Mouse (Mus musculus) liver, embryonic 14.5 days (tissue): ENCODE measurements around the gene Erich6. TPM values are rescaled to one million over a fixed set of nuclear protein-coding genes. Genes with fewer than 3 reads are reported as not detected.

Experiments
- ATAC-seq: fragments of 200-750 bp; cut with Nextera tagmentation; 2 replicates; pipeline ENCODE4 v1.8.0; 2017; ENCODE audit warnings: moderate number of reproducible peaks, mild to moderate bottlenecking, moderate library complexity; ENCODE audit not compliant: insufficient read depth
- DNase-seq, 3 experiments: peaks; one replicate each; pipeline ENCODE4 v3.0.0-alpha.2; 2012 to 2013; ENCODE audit warnings: low read depth in 3 of 3, low spot score in 3 of 3
- H3K27ac ChIP-seq: fragments of 300-500 bp; sonication (generic); 2 replicates; pipeline ENCODE4 v1.5.1; 2014; ENCODE audit warnings: moderate library complexity, mild to moderate bottlenecking, control low read depth, inconsistent platforms
- H3K27me3 ChIP-seq: fragments of 300-500 bp; sonication (generic); 2 replicates; pipeline ENCODE4 v1.6.1; 2014; ENCODE audit warnings: mild to moderate bottlenecking, low read length, moderate library complexity; ENCODE audit not compliant: control insufficient read depth, insufficient read depth
- H3K36me3 ChIP-seq: fragments of 300-500 bp; sonication (generic); replicated peaks from 2 replicates; pipeline ENCODE4 v1.6.1; 2014; ENCODE audit warnings: low read depth; ENCODE audit not compliant: control insufficient read depth, insufficient read depth
- H3K4me1 ChIP-seq, 2 experiments: fragments of 200-500 bp in 1 of 2; fragments of 300-500 bp in 1 of 2; sonication (generic) in 1 of 2; replicated peaks; 2 replicates each; pipeline ENCODE4 v1.6.1; 2012 to 2014; ENCODE audit warnings: antibody characterized with exemption in 1 of 2, inconsistent platforms in 1 of 2, low read length in 1 of 2; ENCODE audit not compliant: control insufficient read depth in 2 of 2, insufficient read depth in 2 of 2
- H3K4me2 ChIP-seq: fragments of 300-500 bp; sonication (generic); 2 replicates; pipeline ENCODE4 v1.6.1; 2014; ENCODE audit warnings: low read depth, mild to moderate bottlenecking, control low read depth, moderate library complexity
- H3K4me3 ChIP-seq, 2 experiments: fragments of 200-500 bp in 1 of 2; fragments of 300-500 bp in 1 of 2; sonication (generic) in 1 of 2; 2 replicates each; pipeline ENCODE4 v1.5.1; 2012 to 2014; ENCODE audit warnings: low read depth in 2 of 2, low read length in 2 of 2, mild to moderate bottlenecking in 2 of 2, control low read depth in 1 of 2, inconsistent platforms in 1 of 2, moderate library complexity in 1 of 2; ENCODE audit not compliant: insufficient read depth in 1 of 2
- H3K9ac ChIP-seq: fragments of 300-500 bp; sonication (generic); replicated peaks from 2 replicates; pipeline ENCODE4 v1.6.1; 2014; ENCODE audit warnings: mild to moderate bottlenecking, control low read depth, moderate library complexity
- H3K9me3 ChIP-seq: fragments of 300-500 bp; sonication (generic); 2 replicates; pipeline ENCODE4 v1.6.1; 2016; ENCODE audit warnings: low read length, mixed read lengths; ENCODE audit not compliant: control insufficient read depth
- CTCF ChIP-seq: IDR thresholded peaks from 2 replicates; pipeline ENCODE4 v1.5.1; 2016; ENCODE audit warnings: antibody characterized with exemption, low read depth, control low read depth
- EP300 ChIP-seq: IDR thresholded peaks from 2 replicates; pipeline ENCODE4 v1.6.1; 2016; ENCODE audit warnings: antibody characterized with exemption, low read depth
- WGBS: fragments of 180-500 bp; shearing (Covaris S2); extraction: QIAGEN DNeasy Blood & Tissue Kit; methylation state at CpG from one replicate; pipeline ENCODE4 v1.1.7; 2014; ENCODE audit not compliant: insufficient replicate concordance; 5-methylcytosine and 5-hydroxymethylcytosine counted together
- polyA plus RNA-seq, 2 experiments: library from polyadenylated mRNA; depleted of rRNA in 1 of 2; stranded (reverse) in 1 of 2; unstranded in 1 of 2; fragments of >200 nt; fragmentation: Nextera tagmentation in 1 of 2; extraction: Ambion mirVana in 1 of 2; gene quantifications; 2 replicates each; pipeline versions ENCODE4 v1.2.1 to v1.2.3; 2012 to 2014

Gene Erich6
- polyA plus RNA-seq, 2 experiments, result 0.01 TPM; not detected in 1

DNA sequence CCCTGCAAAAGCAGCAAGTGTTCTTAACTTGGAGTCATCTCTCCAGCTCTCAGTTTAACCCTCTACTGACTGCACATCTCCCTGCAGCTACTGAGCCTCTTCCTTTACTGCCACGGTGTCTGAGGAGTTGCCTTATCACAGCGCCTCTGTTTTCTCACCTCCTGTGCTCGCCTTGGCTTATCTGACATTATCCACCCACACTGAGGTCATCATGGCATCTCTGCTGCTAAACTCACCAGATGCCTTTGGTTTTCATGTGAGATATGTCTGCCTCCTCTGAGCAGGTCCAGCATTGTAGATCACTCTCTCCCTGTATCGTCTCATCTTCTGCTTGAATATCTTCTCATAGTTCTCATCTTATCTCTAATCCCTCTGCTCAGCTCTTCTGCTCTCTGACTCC is 13.3 kb upstream of the Erich6 start:
- TF ChIP-seq CTCF (no peak), EP300 (no peak)
- Histone ChIP-seq H3K9ac (no peak overlapping the region), H3K27ac (no peak overlapping the region), H3K27me3 (no peaks in the 10 kb centered on the region), H3K9me3 (no peaks in the 10 kb centered on the region), H3K4me3 (no peak overlapping the region), H3K4me2 (no peak overlapping the region), H3K36me3 (no peaks in the 10 kb centered on the region), H3K4me1 (no peaks in the 10 kb centered on the region)
- ATAC-seq, result peak; percentile 26; the same call in 1 of the 2 replicates
- DNase-seq, result no peak
- WGBS, result 27% methylated on average over 4 of the region's 4 CpGs

DNA sequence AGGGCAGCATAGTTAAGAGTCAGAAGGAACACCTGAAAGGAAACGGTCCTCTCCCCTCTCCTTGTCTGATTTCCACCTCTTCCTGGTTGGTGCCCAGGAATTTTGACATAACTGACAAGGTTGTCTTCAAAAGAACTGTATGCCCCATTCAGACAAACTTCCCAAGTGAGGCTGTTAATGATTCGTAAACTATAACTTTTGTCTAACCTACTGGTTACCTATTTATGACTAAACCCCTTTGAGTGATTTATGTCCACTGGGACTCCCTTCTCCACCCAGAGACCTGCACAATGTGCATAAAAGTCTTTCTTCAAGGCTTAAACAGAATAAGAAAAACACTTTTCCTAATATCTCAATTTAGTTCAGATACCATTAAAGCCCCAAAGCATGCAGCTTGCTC is 10.2 kb upstream of the Erich6 start:
- 53% methylated on average over 2 of the region's 2 CpGs for WGBS
- Histone ChIP-seq H3K4me3 (no peak overlapping the region), H3K9me3 (no peaks in the 10 kb centered on the region), H3K9ac (no peak overlapping the region), H3K36me3 (no peaks in the 10 kb centered on the region), H3K4me2 (no peak overlapping the region), H3K27me3 (no peaks in the 10 kb centered on the region), H3K4me1 (no peaks in the 10 kb centered on the region), H3K27ac (no peak overlapping the region)
- no peak for TF ChIP-seq CTCF
- TF ChIP-seq EP300, result no peak
- ATAC-seq (no peak), DNase-seq (no peak)

DNA sequence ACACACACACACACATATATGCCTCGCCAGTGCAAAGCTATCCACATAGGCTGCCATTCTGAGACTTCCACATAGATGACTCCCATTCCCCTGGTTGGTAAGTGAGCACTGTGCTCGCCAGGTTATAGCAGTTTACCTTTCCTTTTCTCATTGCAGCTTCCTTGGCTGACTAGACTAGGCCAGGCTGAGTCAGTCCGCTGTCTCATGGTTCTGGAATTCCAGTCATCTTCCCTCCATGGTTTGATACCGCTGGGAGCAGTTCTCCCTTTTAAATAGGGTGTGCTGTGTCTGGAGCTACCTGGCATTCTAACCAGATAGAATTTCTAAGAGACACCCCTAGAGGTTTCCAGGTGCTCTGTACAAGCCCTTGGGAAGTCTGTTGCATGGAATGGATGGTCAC is 9.2 kb upstream of the Erich6 start:
- H3K27me3 ChIP-seq, result no peaks in the 10 kb centered on the region
- H3K27ac ChIP-seq, result no peak overlapping the region
- no peak for DNase-seq
- 53% methylated on average over 4 of the region's 4 CpGs for WGBS
- no peak overlapping the region for H3K4me3 ChIP-seq
- ATAC-seq, result no peak
- H3K36me3 ChIP-seq, result no peaks in the 10 kb centered on the region
- no peaks in the 10 kb centered on the region for H3K4me1 ChIP-seq
- H3K9ac ChIP-seq, result no peak overlapping the region
- TF ChIP-seq EP300 (no peak), CTCF (no peak)
- no peaks in the 10 kb centered on the region for H3K9me3 ChIP-seq
- H3K4me2 ChIP-seq, result no peak overlapping the region

DNA sequence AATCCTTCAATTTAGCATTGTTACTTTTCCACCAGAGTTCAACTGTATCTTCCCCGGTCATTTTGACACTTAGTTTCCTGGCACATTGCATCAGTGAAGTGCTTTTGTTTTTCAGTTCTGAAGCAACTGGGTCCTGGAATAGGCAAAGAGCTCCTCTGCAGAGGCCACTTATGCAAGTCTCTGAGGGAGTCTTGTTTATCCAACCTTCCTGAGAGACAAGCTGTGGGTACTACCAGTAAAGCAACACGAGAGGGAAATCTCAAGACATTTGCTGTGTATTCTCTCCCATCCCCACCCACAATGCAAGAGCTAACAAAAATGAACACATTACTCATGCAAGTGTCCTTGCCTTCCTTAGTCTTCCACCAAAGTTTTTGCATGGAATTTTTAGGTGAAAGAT is 5.3 kb downstream of the Erich6 start:
- Histone ChIP-seq H3K27ac (no peak overlapping the region), H3K4me3 (no peak overlapping the region), H3K9ac (no peak overlapping the region), H3K9me3 (no peaks in the 10 kb centered on the region), H3K36me3 (no peaks in the 10 kb centered on the region), H3K27me3 (no peaks in the 10 kb centered on the region), H3K4me2 (no peak overlapping the region), H3K4me1 (peaks cover 0 to 3% of the 10 kb centered on the region in 2 experiments; a peak in 1 of 4 replicates)
- DNase-seq, result no peak
- ATAC-seq, result no peak
- WGBS, result 71% methylated on average over 2 of the region's 2 CpGs
- TF ChIP-seq CTCF (no peak), EP300 (no peak)

DNA sequence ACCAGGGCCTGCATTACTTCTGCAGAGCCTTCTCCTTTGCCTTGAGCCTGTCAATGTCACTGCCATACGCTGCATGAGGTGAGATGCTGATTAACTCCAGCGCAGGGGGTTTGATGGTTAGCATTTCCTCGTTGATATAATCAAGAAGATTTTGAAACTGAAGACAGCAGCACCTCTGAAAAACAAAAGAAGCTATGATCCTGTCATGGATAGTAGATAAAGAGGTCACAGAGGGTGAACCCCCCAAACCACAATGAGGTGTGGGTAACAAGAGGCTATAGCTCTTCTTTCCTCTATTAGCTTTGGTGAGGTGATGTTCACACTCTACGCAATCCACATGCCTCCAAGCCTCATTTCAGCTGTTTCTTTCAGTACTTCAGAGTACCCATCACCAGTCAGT is 12.0 kb downstream of the Erich6 start:
- Histone ChIP-seq H3K9me3 (no peaks in the 10 kb centered on the region), H3K4me3 (no peak overlapping the region), H3K4me1 (peaks cover 0 to 2% of the 10 kb centered on the region in 2 experiments; a peak in 1 of 4 replicates), H3K27me3 (no peaks in the 10 kb centered on the region), H3K27ac (no peak overlapping the region), H3K4me2 (no peak overlapping the region), H3K9ac (no peak overlapping the region), H3K36me3 (no peaks in the 10 kb centered on the region)
- DNase-seq (no peak), ATAC-seq (no peak)
- TF ChIP-seq CTCF, result no peak
- no peak for TF ChIP-seq EP300
- 60% methylated on average over 4 of the region's 4 CpGs for WGBS
